Mouse (Mus musculus) mesoderm, embryonic 11.5 days (tissue): ENCODE data around the gene Ndufa7.
"Not testable (repeated sequence)": the region's sequence is repeated elsewhere in the genome, so short reads cannot be mapped to it uniquely, and the experiment has no call there.

Source experiments
- DNase-seq: peaks from one replicate; pipeline ENCODE4 v3.0.0-alpha.2; 2012; ENCODE audit warnings: low read depth, low spot score

Gene Ndufa7

DNA sequence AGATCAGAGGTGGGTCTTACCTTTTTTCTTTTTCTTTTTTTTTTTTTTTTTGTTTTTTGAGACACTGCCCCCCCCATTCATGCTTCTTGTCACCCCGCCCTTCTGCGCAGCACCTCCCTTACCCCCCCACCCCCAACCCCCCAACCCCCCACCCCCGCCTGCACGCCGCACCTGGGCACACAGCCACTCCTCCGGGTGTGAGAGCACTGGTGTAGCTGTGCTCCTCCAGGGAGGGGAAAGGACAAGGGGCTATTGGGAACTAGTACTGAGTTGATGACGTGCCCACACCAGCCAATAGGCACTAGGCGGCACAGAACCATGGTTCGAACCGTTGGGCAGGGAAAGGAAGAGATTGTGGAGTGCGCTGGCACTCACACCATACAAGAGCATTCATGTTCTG, 50.0 kb downstream of the Ndufa7 start:
- DNase-seq: no peak

DNA sequence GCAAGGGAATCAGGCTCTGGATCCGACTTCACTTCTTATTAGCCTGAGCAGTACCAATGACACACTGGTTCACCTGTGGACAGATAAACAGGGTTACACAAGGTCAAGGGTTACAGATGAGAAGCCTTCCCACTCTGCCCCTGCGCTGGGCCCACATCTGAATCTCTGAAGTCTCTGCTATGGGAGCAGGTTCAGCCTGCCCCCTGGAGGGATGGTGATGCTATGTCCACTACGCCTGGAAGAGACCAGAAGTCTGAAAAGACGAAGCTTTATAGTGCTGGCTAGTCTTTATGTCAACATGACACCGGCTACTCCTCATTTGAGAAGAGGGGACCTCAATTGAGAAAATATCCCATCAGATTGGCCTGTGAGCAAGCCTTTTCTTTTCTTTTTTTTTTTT, 51.4 kb downstream of the Ndufa7 start:
- not testable (repeated sequence) for DNase-seq

DNA sequence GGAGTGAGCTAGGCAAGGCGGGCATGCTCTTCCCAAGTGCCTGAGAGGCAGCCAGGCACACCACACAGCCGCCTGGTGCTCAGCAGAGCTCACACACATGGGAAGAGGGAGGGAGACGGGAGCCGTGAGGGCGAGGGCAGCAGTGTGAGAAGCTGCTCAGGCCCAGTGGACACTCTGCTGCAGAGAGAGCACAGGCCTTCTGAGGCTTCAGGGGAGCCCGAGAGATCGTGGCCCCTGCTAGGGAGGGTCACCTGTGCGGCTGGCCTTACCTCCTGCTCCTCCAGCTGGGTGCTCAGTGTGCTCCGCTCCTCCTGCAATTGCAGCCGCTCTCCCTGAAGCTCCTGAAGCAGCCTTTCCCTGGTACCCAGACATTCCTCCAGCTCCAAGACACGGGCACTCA, 59.9 kb downstream of the Ndufa7 start:
- not testable (repeated sequence) for DNase-seq

DNA sequence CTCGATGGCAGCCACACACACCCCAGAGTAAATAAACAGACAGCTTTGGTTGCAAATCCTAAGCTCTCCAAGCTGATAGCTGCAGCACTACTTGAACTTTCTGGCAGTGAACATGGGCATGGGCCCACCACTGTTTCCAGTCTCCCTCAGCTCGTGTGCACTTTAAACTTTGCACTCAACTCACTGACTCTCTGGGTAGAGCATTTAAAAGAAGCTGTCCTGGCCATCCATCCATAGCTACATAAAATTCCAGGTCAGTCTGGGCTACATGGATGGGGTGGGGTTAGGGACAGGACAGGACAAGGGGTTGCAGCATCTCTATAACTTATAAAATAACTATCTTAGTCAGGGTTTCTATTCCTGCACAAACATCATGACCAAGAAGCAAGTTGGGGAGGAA, 63.4 kb downstream of the Ndufa7 start:
- DNase-seq: not testable (repeated sequence)
